Mouse (Mus musculus) heart, embryonic 10.5 days (tissue): ENCODE data around the gene Slc22a21. TPM values are rescaled to one million over a fixed set of nuclear protein-coding genes. Genes with fewer than 3 reads are reported as not detected.
A peak's percentile ranks its signal among the peaks of the same experiment; 100 is the strongest.

ENCODE experiments used
- DNase-seq: peaks from one replicate; pipeline ENCODE4 v3.0.0-alpha.2; 2017; ENCODE audit warnings: low spot score
- H3K27ac ChIP-seq: fragments of 300-500 bp; sonication (generic); 2 replicates; pipeline ENCODE4 v1.5.1; 2016; ENCODE audit warnings: mild to moderate bottlenecking
- H3K27me3 ChIP-seq: fragments of 300-500 bp; sonication (generic); 2 replicates; pipeline ENCODE4 v1.6.1; 2016; ENCODE audit warnings: mild to moderate bottlenecking; ENCODE audit not compliant: poor library complexity, insufficient read depth, severe bottlenecking
- H3K36me3 ChIP-seq: fragments of 300-500 bp; sonication (generic); 2 replicates; pipeline ENCODE4 v1.6.1; 2016; ENCODE audit warnings: mild to moderate bottlenecking, moderate library complexity
- H3K4me1 ChIP-seq: fragments of 300-500 bp; sonication (generic); 2 replicates; pipeline ENCODE4 v1.6.1; 2016; ENCODE audit warnings: mild to moderate bottlenecking
- H3K4me3 ChIP-seq: fragments of 300-500 bp; sonication (generic); 2 replicates; pipeline ENCODE4 v1.5.1; 2016; ENCODE audit warnings: mild to moderate bottlenecking, moderate library complexity
- H3K9me3 ChIP-seq: fragments of 300-500 bp; sonication (generic); 2 replicates; pipeline ENCODE4 v1.6.1; 2016; ENCODE audit warnings: mild to moderate bottlenecking, moderate library complexity
- WGBS: fragments of 180-500 bp; shearing (Covaris S2); methylation state at CpG from one replicate; pipeline ENCODE4 v1.1.7; 2016; 5-methylcytosine and 5-hydroxymethylcytosine counted together
- polyA plus RNA-seq: library from polyadenylated mRNA; unstranded; fragments of >200 nt; fragmentation: Nextera tagmentation; extraction: Ambion mirVana; gene quantifications from 2 replicates; pipeline ENCODE4 v1.2.1, GENCODE M21; 2016

Slc22a21 gene
- 1.7 and 2.7 TPM in 2 replicates for polyA plus RNA-seq

- 1% methylated on average over 73 of the region's 73 CpGs for WGBS
- Histone ChIP-seq H3K27me3 (peaks cover 11% of the 10 kb centered on the region), H3K4me3 (peak within 1 kb of the TSS; percentile 79), H3K9me3 (no peaks in the 10 kb centered on the region), H3K27ac (peak within 1 kb of the TSS; percentile 85), H3K36me3 (no peaks in the 10 kb centered on the region), H3K4me1 (peaks cover 13% of the 10 kb centered on the region; the same call in 1 of the 2 replicates)
- peak; percentile 95 for DNase-seq
Observed at GRCm38 (mm10) chr11:53979788-53980621, at the start of gene Slc22a21. TSS of gene Slc22a21 (minus strand) at chr11:53980332.

- Histone ChIP-seq H3K36me3 (no peaks in the 10 kb centered on the region), H3K27ac (peak overlapping the region; percentile 85; the same call in 1 of the 2 replicates), H3K27me3 (peaks cover 51% of the 10 kb centered on the region), H3K4me3 (peak overlapping the region; percentile 72), H3K4me1 (peaks cover 19% of the 10 kb centered on the region), H3K9me3 (no peaks in the 10 kb centered on the region)
- WGBS: 64% methylated on average over 4 of the region's 4 CpGs
- no peak for DNase-seq
Observed at GRCm38 (mm10) chr11:54028997-54029396, 48.9 kb upstream of the Slc22a21 start.

- DNase-seq: peak; percentile 91
- no peaks in the 10 kb centered on the region for H3K36me3 ChIP-seq
- peak within 1 kb of the TSS; percentile 85 for H3K27ac ChIP-seq
Observed at GRCm38 (mm10) chr11:54028044-54028951, 48.2 kb upstream of the Slc22a21 start, which contains the start of gene Slc22a4. TSS of gene Slc22a4 (minus strand) at chr11:54028090.

GRCm38 (mm10) chr11:54027131-54028043, 47.3 kb upstream of the Slc22a21 start:
- Histone ChIP-seq H3K4me1 (peaks cover 19% of the 10 kb centered on the region), H3K4me3 (peak overlapping the region; percentile 72), H3K36me3 (no peaks in the 10 kb centered on the region), H3K27ac (peak overlapping the region; percentile 85), H3K27me3 (peaks cover 51% of the 10 kb centered on the region), H3K9me3 (no peaks in the 10 kb centered on the region)
- 17% methylated on average over 31 of the region's 31 CpGs for WGBS
- no peak for DNase-seq

More at GRCm38 (mm10) chr11:54028044-54028951, 48.2 kb upstream of the Slc22a21 start, which contains the start of gene Slc22a4:
- Histone ChIP-seq H3K27me3 (peaks cover 51% of the 10 kb centered on the region), H3K4me3 (peak within 1 kb of the TSS; percentile 72), H3K4me1 (peaks cover 19% of the 10 kb centered on the region), H3K9me3 (no peaks in the 10 kb centered on the region)
- WGBS: 2% methylated on average over 61 of the region's 61 CpGs

- peak; percentile 90 for DNase-seq
- Histone ChIP-seq H3K4me3 (peak overlapping the region; percentile 72; the same call in 1 of the 2 replicates), H3K27me3 (peaks cover 51% of the 10 kb centered on the region), H3K4me1 (peaks cover 19% of the 10 kb centered on the region), H3K9me3 (no peaks in the 10 kb centered on the region), H3K27ac (peak overlapping the region; percentile 85; the same call in 1 of the 2 replicates), H3K36me3 (no peaks in the 10 kb centered on the region)
- WGBS: 34% methylated on average over 1 of the region's 1 CpGs
Observed at GRCm38 (mm10) chr11:54026491-54027041, 46.4 kb upstream of the Slc22a21 start.

GRCm38 (mm10) chr11:54021396-54022093, 41.4 kb upstream of the Slc22a21 start:
- 83% methylated on average over 5 of the region's 5 CpGs for WGBS
- no peak for DNase-seq

GRCm38 (mm10) chr11:54018893-54019732, 39.0 kb upstream of the Slc22a21 start:
- no peaks in the 10 kb centered on the region for H3K9me3 ChIP-seq
- H3K4me1 ChIP-seq: peaks cover 6% of the 10 kb centered on the region; the same call in 1 of the 2 replicates
- no peak overlapping the region for H3K4me3 ChIP-seq
- DNase-seq: no peak
- no peaks in the 10 kb centered on the region for H3K36me3 ChIP-seq
- peaks cover 11% of the 10 kb centered on the region for H3K27me3 ChIP-seq
- no peak overlapping the region for H3K27ac ChIP-seq
- WGBS: 71% methylated on average over 3 of the region's 3 CpGs

More at GRCm38 (mm10) chr11:54021396-54022093, 41.4 kb upstream of the Slc22a21 start:
- Histone ChIP-seq H3K9me3 (no peaks in the 10 kb centered on the region), H3K4me3 (no peak overlapping the region), H3K27me3 (peaks cover 31% of the 10 kb centered on the region), H3K27ac (no peak overlapping the region), H3K36me3 (no peaks in the 10 kb centered on the region), H3K4me1 (peaks cover 9% of the 10 kb centered on the region; the same call in 1 of the 2 replicates)

GRCm38 (mm10) chr11:54017596-54017995, 37.5 kb upstream of the Slc22a21 start:
- H3K27me3 ChIP-seq: peaks cover 11% of the 10 kb centered on the region
- no peaks in the 10 kb centered on the region for H3K36me3 ChIP-seq
- no peak overlapping the region for H3K27ac ChIP-seq
- peaks cover 6% of the 10 kb centered on the region; the same call in 1 of the 2 replicates for H3K4me1 ChIP-seq
- no peaks in the 10 kb centered on the region for H3K9me3 ChIP-seq
- DNase-seq: no peak
- WGBS: 78% methylated on average over 4 of the region's 4 CpGs
- no peak overlapping the region for H3K4me3 ChIP-seq

- WGBS: 78% methylated on average over 8 of the region's 8 CpGs
Observed at GRCm38 (mm10) chr11:54016051-54016450, 35.9 kb upstream of the Slc22a21 start.

GRCm38 (mm10) chr11:54012961-54013360, 32.8 kb upstream of the Slc22a21 start:
- peaks cover 5% of the 10 kb centered on the region; the same call in 1 of the 2 replicates for H3K27me3 ChIP-seq
- no peaks in the 10 kb centered on the region for H3K36me3 ChIP-seq
- no peaks in the 10 kb centered on the region for H3K9me3 ChIP-seq
- H3K4me1 ChIP-seq: no peaks in the 10 kb centered on the region; the same call in 1 of the 2 replicates
- no peak overlapping the region for H3K27ac ChIP-seq
- no peak for DNase-seq
- no peak overlapping the region for H3K4me3 ChIP-seq
- WGBS: 90% methylated on average over 5 of the region's 5 CpGs

More at GRCm38 (mm10) chr11:54016051-54016450, 35.9 kb upstream of the Slc22a21 start:
- no peak overlapping the region for H3K4me3 ChIP-seq
- H3K27me3 ChIP-seq: peaks cover 11% of the 10 kb centered on the region
- H3K27ac ChIP-seq: no peak overlapping the region
- no peaks in the 10 kb centered on the region for H3K36me3 ChIP-seq
- DNase-seq: no peak
- H3K9me3 ChIP-seq: no peaks in the 10 kb centered on the region
- H3K4me1 ChIP-seq: 0 out of 2 replicates have a peak, but pooled peaks cover 6% of the 10 kb centered on the region
